Mouse (Mus musculus): Measurements from ENCODE around the gene Golgb1. TPM values are rescaled to one million over a fixed set of nuclear protein-coding genes. Genes with fewer than 3 reads are reported as not detected.

The Golgb1 gene
- polyA plus RNA-seq, 1 experiment, result 14.3 TPM

DNA sequence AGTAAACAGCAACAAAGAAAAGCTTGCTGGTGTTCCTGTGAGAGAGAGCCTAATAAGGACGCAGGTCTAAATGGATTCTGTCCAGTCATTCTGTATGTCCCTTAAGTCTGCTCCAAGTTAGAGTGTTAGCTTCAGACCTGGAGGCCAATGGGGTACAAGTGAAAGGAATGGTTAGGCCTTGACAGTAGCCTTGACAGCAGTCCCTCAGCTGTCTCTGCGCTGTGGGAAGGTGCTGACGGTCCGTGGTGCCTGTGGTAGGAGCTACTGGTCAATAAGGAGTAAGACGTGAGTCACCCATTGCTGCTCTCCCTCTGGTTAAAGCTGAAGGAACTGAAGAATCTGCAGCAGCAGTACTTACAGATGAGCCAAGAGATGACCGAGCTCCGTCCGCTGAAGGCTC lies 49.4 kb downstream of the Golgb1 start:
- Histone ChIP-seq H3K4me3 (no peak overlapping the region), H3K79me2 (ENCODE audit: control insufficient read depth, insufficient read depth) (no peaks in the 10 kb centered on the region), H3K4me2 (ENCODE audit: low read depth) (no peak overlapping the region), H3K27me3 (ENCODE audit: control insufficient read depth, insufficient read depth, insufficient read length) (no peaks in the 10 kb centered on the region), H3ac (ENCODE audit: control insufficient read depth, insufficient read length) (no peak overlapping the region), H3K36me3 (ENCODE audit: control insufficient read depth, insufficient read depth) (peaks cover 37% of the 10 kb centered on the region)
- TF ChIP-seq MYOG (IDR thresholded peaks at IDR 0.05; ENCODE audit: control insufficient read depth in 1 of 3, insufficient read depth in 1 of 3, insufficient read length in 2 of 3, low read depth in 2 of 3) (peak in 1 of 3 experiments; percentile 72), MYOD1 (IDR thresholded peaks at IDR 0.05; ENCODE audit: control insufficient read depth in 1 of 3, insufficient read length in 2 of 3, low read depth in 2 of 3) (peak in 1 of 3 experiments; percentile 74), CEBPB (IDR thresholded peaks at IDR 0.05; ENCODE audit: insufficient read depth, poor library complexity, severe bottlenecking) (no peak), MAX (IDR thresholded peaks at IDR 0.05; ENCODE audit: low read depth) (no peak)

DNA sequence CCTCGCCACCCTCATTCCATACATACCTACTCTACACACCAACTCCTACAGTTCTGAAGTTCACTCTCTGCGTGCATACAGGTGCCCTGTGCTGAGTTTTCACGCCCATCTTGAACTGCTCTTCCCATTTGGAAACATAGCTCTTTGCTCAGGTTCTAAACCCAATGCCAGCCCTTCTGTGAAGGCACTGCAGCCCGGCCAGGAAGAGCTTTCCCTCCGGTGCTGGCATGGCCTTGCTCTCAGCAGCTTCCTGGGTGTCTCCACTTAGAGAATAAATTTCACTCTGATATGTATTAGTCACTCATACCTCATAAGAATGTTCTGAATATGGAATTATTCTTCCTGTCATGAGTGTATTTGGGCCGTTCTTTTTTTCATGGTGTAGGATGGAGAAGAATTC lies 50.4 kb downstream of the Golgb1 start:
- no peak overlapping the region for H3ac ChIP-seq (ENCODE audit: control insufficient read depth, insufficient read length)
- no peak overlapping the region for H3K4me3 ChIP-seq
- no peak for TF ChIP-seq TCF3 (IDR thresholded peaks at IDR 0.05; ENCODE audit: insufficient read length, low read depth)
- TF ChIP-seq MYOD1 (IDR thresholded peaks at IDR 0.05; ENCODE audit: control insufficient read depth in 1 of 3, insufficient read length in 2 of 3, low read depth in 2 of 3), result no peak
- TF ChIP-seq MAX (IDR thresholded peaks at IDR 0.05; ENCODE audit: low read depth), result no peak
- no peaks in the 10 kb centered on the region for H3K79me2 ChIP-seq (ENCODE audit: control insufficient read depth, insufficient read depth)
- no peak overlapping the region for H3K4me2 ChIP-seq (ENCODE audit: low read depth)
- peaks cover 40% of the 10 kb centered on the region for H3K36me3 ChIP-seq (ENCODE audit: control insufficient read depth, insufficient read depth)
- no peaks in the 10 kb centered on the region for H3K27me3 ChIP-seq (ENCODE audit: control insufficient read depth, insufficient read depth, insufficient read length)

DNA sequence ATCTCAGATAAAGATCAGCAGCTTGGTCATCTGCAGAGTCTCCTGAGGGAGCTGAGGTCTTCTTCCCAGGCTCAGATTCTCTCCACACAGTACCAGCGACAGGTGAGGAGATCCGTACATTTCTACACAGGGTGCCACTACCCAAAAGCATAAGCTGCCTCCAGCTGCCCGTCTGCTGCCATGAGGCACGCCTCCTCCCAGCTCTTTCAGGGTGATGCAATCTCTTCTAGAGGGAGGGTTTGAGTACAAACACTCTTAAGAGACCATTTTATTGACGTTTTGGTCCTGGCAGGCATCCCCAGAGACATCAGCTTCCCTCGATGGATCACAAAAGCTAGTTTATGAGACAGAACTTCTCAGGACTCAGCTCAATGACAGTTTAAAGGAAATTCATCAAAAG lies 50.9 kb downstream of the Golgb1 start:
- no peaks in the 10 kb centered on the region for H3K79me2 ChIP-seq (ENCODE audit: control insufficient read depth, insufficient read depth)
- H3K36me3 ChIP-seq (ENCODE audit: control insufficient read depth, insufficient read depth), result peaks cover 38% of the 10 kb centered on the region
- no peak overlapping the region for H3ac ChIP-seq (ENCODE audit: control insufficient read depth, insufficient read length)
- TF ChIP-seq USF1 (IDR thresholded peaks at IDR 0.05; ENCODE audit: low read depth), result no peak
- TF ChIP-seq MYOG (IDR thresholded peaks at IDR 0.05; ENCODE audit: control insufficient read depth in 1 of 3, insufficient read depth in 1 of 3, insufficient read length in 2 of 3, low read depth in 2 of 3), result peak in 1 of 3 experiments; percentile 49
- peak; percentile 55; the same call in 1 of the 2 replicates for TF ChIP-seq CEBPB (IDR thresholded peaks at IDR 0.05; ENCODE audit: insufficient read depth, poor library complexity, severe bottlenecking)
- no peak for TF ChIP-seq SRF (IDR thresholded peaks at IDR 0.05; ENCODE audit: control insufficient read depth, insufficient read length, low read depth)
- no peak for TF ChIP-seq E2F4 (IDR thresholded peaks at IDR 0.05; ENCODE audit: insufficient read depth)
- no peaks in the 10 kb centered on the region for H3K27me3 ChIP-seq (ENCODE audit: control insufficient read depth, insufficient read depth, insufficient read length)
- H3K4me2 ChIP-seq (ENCODE audit: low read depth), result no peak overlapping the region
- H3K4me3 ChIP-seq, result no peak overlapping the region

DNA sequence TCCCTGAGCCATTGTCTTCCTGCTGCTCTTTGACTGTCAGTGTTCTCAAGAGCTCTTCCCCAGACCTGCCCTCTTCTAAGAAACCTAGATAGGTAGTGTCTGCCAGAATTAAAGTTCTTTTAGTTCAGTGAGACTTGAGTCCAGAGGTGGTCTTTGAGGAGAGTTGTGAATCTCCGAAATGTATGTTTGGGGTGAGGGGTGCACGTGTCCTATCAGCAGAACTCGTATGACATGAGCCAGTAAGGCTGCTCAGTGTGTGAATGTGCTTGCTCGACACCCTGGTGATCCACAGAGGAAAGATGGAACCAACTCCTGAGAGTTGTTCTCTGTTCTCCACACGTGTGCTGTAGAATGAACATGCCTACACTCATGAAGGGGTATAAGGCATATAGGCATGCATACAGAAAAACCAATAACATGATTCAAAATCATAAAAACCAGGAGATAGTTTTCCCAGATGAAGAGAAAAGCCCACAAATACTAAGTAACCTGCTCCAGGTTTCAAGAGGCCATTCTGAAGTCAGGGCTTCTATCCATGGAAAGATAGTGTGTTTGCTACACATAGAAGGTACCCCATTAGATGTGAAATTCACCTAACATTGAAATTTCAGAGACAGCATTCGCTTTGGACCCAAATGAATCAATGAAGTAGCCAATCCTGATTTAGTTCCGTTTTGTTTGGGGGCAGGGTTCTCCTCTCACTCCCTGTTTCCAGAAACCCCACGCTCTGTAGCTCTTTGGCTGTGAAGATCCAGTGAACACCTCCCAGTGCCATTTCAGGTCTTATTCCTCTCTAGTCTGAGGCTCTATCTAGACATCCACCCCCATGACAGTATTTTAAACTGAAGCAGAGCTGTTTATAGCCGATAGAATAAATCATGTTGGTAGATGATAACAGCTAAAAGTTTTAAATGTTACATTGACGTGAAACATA lies 51.8 kb downstream of the Golgb1 start:
- Histone ChIP-seq H3K4me2 (ENCODE audit: low read depth) (no peak overlapping the region), H3K36me3 (ENCODE audit: control insufficient read depth, insufficient read depth) (peaks cover 39% of the 10 kb centered on the region), H3ac (ENCODE audit: control insufficient read depth, insufficient read length) (no peak overlapping the region), H3K4me3 (no peak overlapping the region), H3K79me2 (ENCODE audit: control insufficient read depth, insufficient read depth) (no peaks in the 10 kb centered on the region), H3K27me3 (ENCODE audit: control insufficient read depth, insufficient read depth, insufficient read length) (no peaks in the 10 kb centered on the region)
- TF ChIP-seq POLR2A (IDR thresholded peaks at IDR 0.05; ENCODE audit: insufficient read length, low read depth), result no peak
- TF ChIP-seq TCF3 (IDR thresholded peaks at IDR 0.05; ENCODE audit: insufficient read length, low read depth), result no peak
- no peak for TF ChIP-seq REST (IDR thresholded peaks at IDR 0.05; ENCODE audit: insufficient read depth, insufficient read length)
- TF ChIP-seq POLR2AphosphoS2 (IDR thresholded peaks at IDR 0.05; ENCODE audit: insufficient read length, low read depth), result no peak
- TF ChIP-seq USF1 (IDR thresholded peaks at IDR 0.05; ENCODE audit: low read depth), result no peak
- no peak for TF ChIP-seq E2F4 (IDR thresholded peaks at IDR 0.05; ENCODE audit: insufficient read depth)
- TF ChIP-seq MAX (IDR thresholded peaks at IDR 0.05; ENCODE audit: low read depth), result no peak
- TF ChIP-seq CEBPB (IDR thresholded peaks at IDR 0.05; ENCODE audit: insufficient read depth, poor library complexity, severe bottlenecking), result no peak
- TF ChIP-seq SRF (IDR thresholded peaks at IDR 0.05; ENCODE audit: control insufficient read depth, insufficient read length, low read depth), result no peak
- no peak for TF ChIP-seq TCF12 (IDR thresholded peaks at IDR 0.05; ENCODE audit: insufficient read depth, poor library complexity, severe bottlenecking)
- no peak for TF ChIP-seq MYOG (IDR thresholded peaks at IDR 0.05; ENCODE audit: control insufficient read depth in 1 of 3, insufficient read depth in 1 of 3, insufficient read length in 2 of 3, low read depth in 2 of 3)
- TF ChIP-seq MYOD1 (IDR thresholded peaks at IDR 0.05; ENCODE audit: control insufficient read depth in 1 of 3, insufficient read length in 2 of 3, low read depth in 2 of 3), result no peak

DNA sequence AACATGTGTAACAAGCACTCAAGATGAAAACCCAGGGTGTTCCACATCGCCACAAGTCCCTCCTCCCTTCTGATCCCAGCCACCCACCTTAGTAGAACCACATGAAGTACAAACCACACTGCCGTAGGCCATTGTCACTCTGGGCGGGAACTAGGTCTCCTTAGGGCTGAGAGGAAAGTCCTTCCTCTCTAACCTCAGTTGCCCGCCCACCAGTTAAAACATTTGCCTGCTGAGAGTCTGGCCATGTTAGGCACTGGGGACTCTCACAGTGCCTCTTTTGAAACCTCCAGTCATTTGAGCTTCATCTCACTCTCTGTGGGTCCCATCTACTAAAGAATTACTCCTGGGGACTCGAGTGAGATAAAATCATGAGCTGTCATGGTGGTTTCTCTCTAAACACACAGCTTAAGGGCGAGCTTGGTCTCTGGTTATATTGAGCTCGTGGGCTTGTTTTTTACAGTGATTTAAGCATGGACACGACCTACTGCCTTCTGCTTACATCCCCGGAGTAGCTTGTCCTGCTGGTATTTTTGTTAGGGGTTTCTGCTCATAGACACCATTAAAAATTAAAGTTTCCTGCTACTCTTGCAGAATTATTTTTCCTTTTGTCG lies 52.7 kb downstream of the Golgb1 start:
- Histone ChIP-seq H3ac (ENCODE audit: control insufficient read depth, insufficient read length) (no peak overlapping the region), H3K4me2 (ENCODE audit: low read depth) (no peak overlapping the region), H3K27me3 (ENCODE audit: control insufficient read depth, insufficient read depth, insufficient read length) (no peaks in the 10 kb centered on the region), H3K4me3 (no peak overlapping the region), H3K36me3 (ENCODE audit: control insufficient read depth, insufficient read depth) (peaks cover 39% of the 10 kb centered on the region), H3K79me2 (ENCODE audit: control insufficient read depth, insufficient read depth) (no peaks in the 10 kb centered on the region)
- TF ChIP-seq REST (IDR thresholded peaks at IDR 0.05; ENCODE audit: insufficient read depth, insufficient read length), result no peak
- TF ChIP-seq SRF (IDR thresholded peaks at IDR 0.05; ENCODE audit: control insufficient read depth, insufficient read length, low read depth), result no peak
- TF ChIP-seq POLR2AphosphoS2 (IDR thresholded peaks at IDR 0.05; ENCODE audit: insufficient read length, low read depth), result no peak
- no peak for TF ChIP-seq USF1 (IDR thresholded peaks at IDR 0.05; ENCODE audit: low read depth)
